In genomic region chr2:72015366-72015765, GRCm38 (mm10) we compare ENCODE assay signal across 27 mouse cellular contexts. TPM values are rescaled to one million over a fixed set of nuclear protein-coding genes. Genes with fewer than 3 reads are reported as not detected.
DNase-seq lines count a peak whose midpoint lies in the region; ATAC-seq and TF ChIP-seq lines count a peak whose summit lies in the region.
"Had no signal": no experiment of that assay in that cellular context is flagged by ENCODE, and none has a peak within 500 bp of the region (broad histone marks: within the 10 kb centered on the region; RNA-seq: fewer than 3 reads in every experiment).

No protein-coding gene starts in this region.

- H3K9ac ChIP-seq in midbrain, embryonic 11.5 days (ENCODE audit: low read length), result no peak overlapping the region
- no peak overlapping the region for H3K9ac ChIP-seq in midbrain, embryonic 15.5 days
- H3K9ac ChIP-seq in stomach, postnatal 0 days (ENCODE audit: low read length), result no peak overlapping the region
- H3K9ac ChIP-seq: embryonic facial prominence, embryonic 12.5 days; embryonic facial prominence, embryonic 15.5 days; forebrain, postnatal 0 days; heart, embryonic 13.5 days; hindbrain, embryonic 14.5 days had no signal

- no peak overlapping the region for H3K4me2 ChIP-seq in midbrain, embryonic 11.5 days
- no peak overlapping the region for H3K4me2 ChIP-seq in midbrain, embryonic 15.5 days
- no peak overlapping the region for H3K4me2 ChIP-seq in stomach, postnatal 0 days (replicated peaks; ENCODE audit: low read depth)
- H3K4me2 ChIP-seq: embryonic facial prominence, embryonic 12.5 days; embryonic facial prominence, embryonic 15.5 days; heart, embryonic 13.5 days; hindbrain, embryonic 14.5 days had no signal

- no peaks in the 10 kb centered on the region for H3K27me3 ChIP-seq in cerebellum, adult 2 months (ENCODE audit: control insufficient read depth, insufficient read depth, low read length)
- no peaks in the 10 kb centered on the region for H3K27me3 ChIP-seq in midbrain, embryonic 11.5 days (ENCODE audit: control insufficient read depth, insufficient read depth, low read length)
- no peaks in the 10 kb centered on the region for H3K27me3 ChIP-seq in midbrain, embryonic 15.5 days (replicated peaks)
- no peaks in the 10 kb centered on the region for H3K27me3 ChIP-seq in stomach, postnatal 0 days (ENCODE audit: control insufficient read depth, insufficient read depth, low read length)
- H3K27me3 ChIP-seq: embryonic facial prominence, embryonic 12.5 days; embryonic facial prominence, embryonic 15.5 days; heart, embryonic 13.5 days had no signal

- H3K36me3 ChIP-seq in midbrain, embryonic 11.5 days (ENCODE audit: control insufficient read depth, insufficient read depth, low read length), result no peaks in the 10 kb centered on the region
- H3K36me3 ChIP-seq in midbrain, embryonic 15.5 days (replicated peaks), result no peaks in the 10 kb centered on the region
- no peaks in the 10 kb centered on the region for H3K36me3 ChIP-seq in stomach, postnatal 0 days (ENCODE audit: control insufficient read depth, insufficient read depth, low read length)
- H3K36me3 ChIP-seq: embryonic facial prominence, embryonic 12.5 days; embryonic facial prominence, embryonic 15.5 days; heart, embryonic 10.5 days; heart, embryonic 13.5 days had no signal

- TF ChIP-seq EP300 in stomach, postnatal 0 days (optimal IDR thresholded peaks at IDR 0.05), result no peak

- peak overlapping the region; percentile 52 for H3K27ac ChIP-seq in cerebellum, adult 2 months (ENCODE audit: insufficient read depth, low read length)
- 0 out of 2 replicates have a peak overlapping the region, but pooled peaks have one; percentile 57 for H3K27ac ChIP-seq in layer of hippocampus, adult 2 months
- no peak overlapping the region for H3K27ac ChIP-seq in midbrain, embryonic 11.5 days (ENCODE audit: low read depth, low read length)
- no peak overlapping the region for H3K27ac ChIP-seq in midbrain, embryonic 15.5 days
- H3K27ac ChIP-seq in stomach, postnatal 0 days (replicated peaks), result peak overlapping the region; percentile 40; the same call in 1 of the 2 replicates
- H3K27ac ChIP-seq: embryonic facial prominence, embryonic 12.5 days; embryonic facial prominence, embryonic 15.5 days; gastrocnemius, adult 2 months; heart, embryonic 10.5 days; heart, embryonic 13.5 days; hindbrain, embryonic 14.5 days; hindbrain, postnatal 0 days had no signal

- peaks cover 35% of the 10 kb centered on the region for H3K4me1 ChIP-seq in cerebellum, adult 2 months (ENCODE audit: control insufficient read depth, insufficient read depth, low read length)
- no peaks in the 10 kb centered on the region for H3K4me1 ChIP-seq in midbrain, embryonic 11.5 days (ENCODE audit: control insufficient read depth, insufficient read depth, low read length)
- H3K4me1 ChIP-seq in midbrain, embryonic 15.5 days, result no peaks in the 10 kb centered on the region
- H3K4me1 ChIP-seq in stomach, postnatal 0 days (replicated peaks; ENCODE audit: control insufficient read depth, insufficient read depth), result no peaks in the 10 kb centered on the region
- H3K4me1 ChIP-seq: embryonic facial prominence, embryonic 12.5 days; embryonic facial prominence, embryonic 15.5 days; heart, embryonic 13.5 days had no signal

- WGBS in cerebellum, adult 2 months, result 15% methylated on average over 8 of the region's 8 CpGs
- WGBS in midbrain, embryonic 11.5 days, result 85% methylated on average over 8 of the region's 8 CpGs
- 82% methylated on average over 8 of the region's 8 CpGs for whole genome bisulfite sequencing in midbrain, embryonic 15.5 days
- 77% methylated on average over 8 of the region's 8 CpGs for WGBS in stomach, postnatal 0 days

- no peak for ATAC-seq in midbrain, embryonic 11.5 days (ENCODE audit: low FRiP score)
- no peak for ATAC-seq in midbrain, embryonic 15.5 days (replicated peaks)
- no peak for ATAC-seq in stomach, postnatal 0 days (ENCODE audit: low FRiP score, low TSS enrichment)
- ATAC-seq: forebrain, embryonic 14.5 days; forebrain, postnatal 0 days; hindbrain, postnatal 0 days; inflammation-experienced regulatory T-cells, adult 6 months; intestine, embryonic 16.5 days had no signal

- no peak for TF ChIP-seq CTCF in cerebellum, adult 2 months (IDR thresholded peaks at IDR 0.05; ENCODE audit: borderline replicate concordance, insufficient read depth, low read depth, low read length)
- no peak for TF ChIP-seq CTCF in layer of hippocampus, adult 2 months (conservative IDR thresholded peaks at IDR 0.05)
- TF ChIP-seq CTCF in stomach, postnatal 0 days (IDR thresholded peaks at IDR 0.05; ENCODE audit: low read depth), result no peak

- H3K4me3 ChIP-seq in cerebellum, adult 2 months (replicated peaks; ENCODE audit: insufficient read depth, low read depth, low read length), result no peak overlapping the region
- no peak overlapping the region for H3K4me3 ChIP-seq in layer of hippocampus, adult 2 months
- H3K4me3 ChIP-seq in midbrain, embryonic 11.5 days (ENCODE audit: low read depth, low read length), result no peak overlapping the region
- no peak overlapping the region for H3K4me3 ChIP-seq in midbrain, embryonic 15.5 days
- no peak overlapping the region for H3K4me3 ChIP-seq in stomach, postnatal 0 days (ENCODE audit: low read depth, low read length)
- H3K4me3 ChIP-seq: embryonic facial prominence, embryonic 12.5 days; embryonic facial prominence, embryonic 15.5 days; gastrocnemius, adult 2 months; heart, embryonic 10.5 days; heart, embryonic 13.5 days had no signal

- no peak for TF ChIP-seq POLR2A in cerebellum, adult 2 months (IDR thresholded peaks at IDR 0.05; ENCODE audit: borderline replicate concordance, insufficient read depth, low read length)

- peak in 1 of 2 experiments; percentile 54 for DNase-seq in cerebellum, adult 2 months
- DNase-seq in cerebellum, postnatal 14 days, result no peak
- no peak for DNase-seq in layer of hippocampus, adult 2 months (ENCODE audit: low spot score in 2 of 2)
- DNase-seq in layer of hippocampus, adult 9-11 months, result no peak
- peak; percentile 4 for DNase-seq in midbrain, embryonic 11.5 days (ENCODE audit: low spot score, missing footprints)
- no peak for DNase-seq in stomach, postnatal 0 days (ENCODE audit: low spot score)
- no peak for DNase-seq in ovary, postnatal 14 days (ENCODE audit: low spot score)
- DNase-seq: adrenal gland, adult 2 months; adrenal gland, postnatal 14 days; B cell, adult 2 months; forebrain, postnatal 0 days; gastrocnemius, adult 2 months; gastrocnemius, postnatal 14 days; heart, adult 18-20 months; heart, postnatal 14 days; heart, postnatal 4 days had no signal

- no peaks in the 10 kb centered on the region for H3K9me3 ChIP-seq in midbrain, embryonic 11.5 days (ENCODE audit: control insufficient read depth, low read length)
- H3K9me3 ChIP-seq in midbrain, embryonic 15.5 days, result no peaks in the 10 kb centered on the region
- H3K9me3 ChIP-seq in stomach, postnatal 0 days (ENCODE audit: control insufficient read depth, low read length), result no peaks in the 10 kb centered on the region
- H3K9me3 ChIP-seq: embryonic facial prominence, embryonic 12.5 days; embryonic facial prominence, embryonic 15.5 days; heart, embryonic 10.5 days; heart, embryonic 13.5 days had no signal

RNA-seq across cellular contexts. Expression of gene Rapgef4, which starts 34.3 kb away (rescaled TPM):
- polyA plus RNA-seq in cerebellum, adult 2 months (2012; rRNA removed), result 192 and 200 TPM in 2 replicates
- total RNA-seq in layer of hippocampus, adult 2 months (2021), result 100 to 1,000 TPM; 381 TPM
- polyA plus RNA-seq in midbrain, embryonic 11.5 days (2014; fragmentation: Nextera tagmentation; extraction: Ambion mirVana), result 2.0 TPM in 2 replicates
- 36.9 and 42.9 TPM in 2 replicates for polyA plus RNA-seq in midbrain, embryonic 15.5 days (2015; fragmentation: Nextera tagmentation; extraction: Ambion mirVana)
- 3.5 and 3.6 TPM in 2 replicates for polyA plus RNA-seq in stomach, postnatal 0 days (2015; fragmentation: Nextera tagmentation; extraction: Ambion mirVana)
- total RNA-seq: MEL had no signal

Comparison
In these comparisons a context has a peak if more than half of its experiments do, and no peak if none do; other contexts are left out.
1. H3K27ac ChIP-seq: peak in cerebellum, adult 2 months (single experiment), layer of hippocampus, adult 2 months (single experiment) and stomach, postnatal 0 days (single experiment); none in midbrain, embryonic 11.5 days (single experiment) and midbrain, embryonic 15.5 days (single experiment).